Mouse (Mus musculus) liver, embryonic 14.5 days (tissue): ENCODE measurements around the gene Ren1.

Experiments
- CTCF ChIP-seq: IDR thresholded peaks from 2 replicates; pipeline ENCODE4 v1.5.1; 2016; ENCODE audit warnings: antibody characterized with exemption, low read depth, control low read depth
- EP300 ChIP-seq: IDR thresholded peaks from 2 replicates; pipeline ENCODE4 v1.6.1; 2016; ENCODE audit warnings: antibody characterized with exemption, low read depth

DNA sequence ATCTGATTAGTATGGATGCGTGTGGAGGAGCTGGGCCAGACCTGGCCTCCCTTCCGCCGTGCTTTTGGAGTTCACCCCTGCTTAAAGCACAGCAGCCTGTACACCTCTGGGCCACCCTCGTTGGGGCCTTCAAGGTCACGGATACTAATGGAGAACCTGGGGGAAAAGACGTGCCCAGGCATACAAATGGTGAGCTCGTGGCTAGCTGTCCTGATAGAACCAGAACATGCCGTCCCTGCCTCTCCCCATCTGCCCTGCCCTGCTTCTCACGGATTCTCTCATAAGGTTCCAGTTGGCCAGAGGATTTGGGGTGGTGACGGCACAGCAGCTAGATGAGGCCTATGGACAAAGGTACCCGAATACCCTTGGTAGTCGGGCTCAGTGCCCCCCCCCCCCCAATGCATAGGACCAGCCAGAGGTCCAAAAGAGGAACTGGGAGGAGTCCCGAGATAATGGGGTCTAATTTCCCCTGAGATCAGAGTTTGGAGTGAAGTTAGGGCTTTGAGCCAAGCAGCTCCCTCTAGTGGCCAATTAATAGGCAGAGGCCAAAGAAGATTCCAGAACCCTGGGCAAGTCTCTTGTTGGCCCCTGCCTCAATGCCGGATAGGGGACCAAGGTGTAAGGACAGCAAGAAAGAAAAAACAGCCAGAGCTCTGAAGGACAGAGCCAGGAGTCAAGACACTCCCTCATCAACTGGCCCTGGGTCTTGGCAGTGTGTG is 30.2 kb downstream of the Ren1 start:
- TF ChIP-seq CTCF (peak; percentile 76), EP300 (no peak)
